18 mouse cellular contexts compared by ENCODE assay signal in genomic region chr8:82754946-82755345, GRCm38 (mm10).
"Had no signal": no experiment of that assay in that cellular context is flagged by ENCODE, and none has a peak within 500 bp of the region (broad histone marks: within the 10 kb centered on the region; RNA-seq: fewer than 3 reads in every experiment).

No protein-coding gene starts in this region.

- H3K36me3 ChIP-seq: lung, embryonic 15.5 days; midbrain, embryonic 13.5 days; midbrain, embryonic 15.5 days; neural tube, embryonic 12.5 days; stomach, embryonic 15.5 days had no signal

- H3K27me3 ChIP-seq: lung, embryonic 15.5 days; megakaryocyte, embryonic 14.5 days; midbrain, embryonic 13.5 days; midbrain, embryonic 15.5 days; neural tube, embryonic 12.5 days; stomach, embryonic 15.5 days had no signal

- DNase-seq: liver, postnatal 0 days; lung, adult 2 months; lung, postnatal 14 days; lung, postnatal 36 days; right cerebral cortex, postnatal 14 days; thymus, adult 2 months; thymus, postnatal 25 days; thymus, postnatal 4 days had no signal

- H3K4me2 ChIP-seq: lung, embryonic 15.5 days; midbrain, embryonic 11.5 days; midbrain, embryonic 13.5 days; midbrain, embryonic 15.5 days; neural tube, embryonic 12.5 days; stomach, embryonic 15.5 days had no signal

- H3K4me3 ChIP-seq: lung, embryonic 15.5 days; megakaryocyte, embryonic 14.5 days; midbrain, embryonic 13.5 days; midbrain, embryonic 15.5 days; neural tube, embryonic 12.5 days; stomach, embryonic 15.5 days had no signal

- H3K27ac ChIP-seq: lung, embryonic 15.5 days; macrophage; midbrain, embryonic 13.5 days; midbrain, embryonic 15.5 days; neural tube, embryonic 12.5 days; stomach, embryonic 15.5 days; stomach, postnatal 0 days had no signal

- H3K9me3 ChIP-seq: lung, embryonic 15.5 days; midbrain, embryonic 13.5 days; midbrain, embryonic 15.5 days; stomach, embryonic 15.5 days had no signal

- H3K4me1 ChIP-seq: lung, embryonic 15.5 days; megakaryocyte, embryonic 14.5 days; midbrain, embryonic 13.5 days; midbrain, embryonic 15.5 days; neural tube, embryonic 12.5 days; stomach, embryonic 15.5 days had no signal

- H3K9ac ChIP-seq: liver, postnatal 0 days; lung, embryonic 15.5 days; midbrain, embryonic 13.5 days; midbrain, embryonic 15.5 days; neural tube, embryonic 12.5 days; stomach, embryonic 15.5 days had no signal

- ATAC-seq: liver, postnatal 0 days; lung, postnatal 0 days; midbrain, embryonic 13.5 days; midbrain, embryonic 15.5 days had no signal
